Mouse (Mus musculus): ENCODE measurements at regions not wholly inside any gene's neighbourhood (a gene's known extent, or its start where the extent isn't known, plus 50 kb on each side); places are given as distances from the start of the nearest gene placed in this dataset.

- H3K36me3 ChIP-seq, result no peaks in the 10 kb centered on the region
- 87% methylated on average over 5 of the region's 5 CpGs for WGBS
Measured at GRCm38 (mm10) chr2:108980921-108981320, 299.6 kb upstream of the Kif18a start.

GRCm38 (mm10) chr2:109016223-109016622 lies 264.3 kb upstream of the Kif18a start:
- Histone ChIP-seq H3K4me2 (no peak overlapping the region), H3K4me3 (no peak overlapping the region), H3K9ac (no peak overlapping the region), H3K27ac (replicated peaks) (no peak overlapping the region), H3K36me3 (no peaks in the 10 kb centered on the region), H3K4me1 (replicated peaks) (no peaks in the 10 kb centered on the region), H3K9me3 (no peaks in the 10 kb centered on the region), H3K27me3 (no peaks in the 10 kb centered on the region)
- no peak for ATAC-seq (ENCODE audit: low FRiP score, low read depth)
- 64% methylated on average over 1 of the region's 1 CpGs for WGBS

More at GRCm38 (mm10) chr2:108980921-108981320, 299.6 kb upstream of the Kif18a start:
- Histone ChIP-seq H3K27me3 (no peaks in the 10 kb centered on the region), H3K4me1 (replicated peaks) (no peaks in the 10 kb centered on the region), H3K27ac (replicated peaks) (no peak overlapping the region), H3K9me3 (no peaks in the 10 kb centered on the region), H3K4me3 (no peak overlapping the region), H3K4me2 (no peak overlapping the region), H3K9ac (no peak overlapping the region)
- ATAC-seq (ENCODE audit: low FRiP score, low read depth), result no peak

DNA sequence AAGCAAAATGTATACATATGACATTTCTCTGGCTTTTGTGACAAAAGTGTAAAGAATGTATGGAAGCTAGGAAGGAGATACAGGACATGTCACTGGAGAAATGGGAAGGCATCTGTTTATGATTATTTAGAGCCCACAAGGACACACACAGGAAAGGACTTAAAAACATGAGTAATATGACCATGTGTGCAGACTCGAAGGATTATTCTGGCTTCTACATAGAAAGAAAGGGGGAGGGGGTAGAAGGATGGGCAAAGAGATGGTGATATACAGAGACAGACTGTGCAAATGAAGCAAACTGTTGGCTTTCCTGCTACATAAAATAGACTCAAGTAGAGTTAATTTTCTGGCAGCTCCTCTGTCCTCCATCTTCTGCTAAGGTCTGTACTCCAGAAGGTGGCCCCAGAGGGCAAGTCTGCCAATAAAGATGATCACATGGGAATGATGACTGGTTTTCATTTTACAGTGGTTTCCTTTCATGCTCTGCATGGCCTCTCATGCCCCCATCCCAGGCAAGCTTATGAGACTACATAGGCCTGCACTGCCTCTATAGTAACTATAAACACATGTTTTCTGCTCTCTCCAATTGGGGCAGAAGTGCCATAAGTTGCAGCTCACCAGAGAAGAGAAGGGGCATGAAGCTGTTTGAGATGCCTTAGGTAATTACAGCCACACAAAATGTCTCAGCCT lies 263.4 kb upstream of the Kif18a start:
- Histone ChIP-seq H3K9me3 (no peaks in the 10 kb centered on the region), H3K4me2 (no peak overlapping the region), H3K4me3 (no peak overlapping the region), H3K27ac (replicated peaks) (no peak overlapping the region), H3K27me3 (no peaks in the 10 kb centered on the region), H3K4me1 (replicated peaks) (no peaks in the 10 kb centered on the region), H3K9ac (no peak overlapping the region), H3K36me3 (no peaks in the 10 kb centered on the region)
- WGBS, result 91% methylated on average over 1 of the region's 1 CpGs
- ATAC-seq (ENCODE audit: low FRiP score, low read depth), result no peak

DNA sequence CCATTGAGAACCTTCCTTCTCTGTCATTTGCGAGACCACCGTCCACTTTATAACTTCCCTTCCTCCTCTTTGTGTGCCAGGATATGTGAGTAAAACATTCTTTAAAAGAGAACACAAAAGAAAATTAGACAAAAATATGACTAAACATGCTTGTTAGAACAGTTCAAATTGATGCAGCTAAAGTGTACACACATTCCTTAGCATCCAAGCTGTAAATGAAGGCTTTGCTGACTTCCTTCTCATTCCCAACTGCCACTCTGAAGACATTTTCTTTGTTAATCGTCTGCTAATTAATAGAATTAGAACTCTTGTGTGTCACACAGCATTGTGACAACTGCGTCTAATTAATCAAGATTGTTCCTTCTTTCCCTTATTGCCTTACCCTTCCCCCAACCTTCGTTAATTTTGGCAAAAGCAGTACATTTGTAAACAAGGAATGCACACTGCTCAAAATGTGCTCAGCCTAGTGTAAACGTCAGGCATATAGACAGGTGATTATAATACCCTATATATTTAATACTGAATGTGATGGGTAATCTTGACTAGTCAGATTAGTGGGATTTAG lies 242.3 kb upstream of the Kif18a start:
- H3K27me3 ChIP-seq, result no peaks in the 10 kb centered on the region
- H3K9ac ChIP-seq, result no peak overlapping the region
- no peaks in the 10 kb centered on the region for H3K9me3 ChIP-seq
- ATAC-seq (ENCODE audit: low FRiP score, low read depth), result no peak
- H3K27ac ChIP-seq (replicated peaks), result no peak overlapping the region
- no peak overlapping the region for H3K4me3 ChIP-seq
- H3K36me3 ChIP-seq, result no peaks in the 10 kb centered on the region
- WGBS, result 70% methylated on average over 6 of the region's 6 CpGs
- H3K4me1 ChIP-seq (replicated peaks), result no peaks in the 10 kb centered on the region
- H3K4me2 ChIP-seq, result no peak overlapping the region

Data from hindbrain, embryonic 15.5 days (tissue).